Mouse (Mus musculus): ENCODE measurements around the gene Sucnr1.
A peak's percentile ranks its signal among the peaks of the same experiment; 100 is the strongest.
"Not testable (repeated sequence)": the region's sequence is repeated elsewhere in the genome, so short reads cannot be mapped to it uniquely, and the experiment has no call there.

Gene Sucnr1

GRCm38 (mm10) chr3:60081648-60082047 lies at the start of gene Sucnr1:
Gene Sucnr1 (plus strand): TSS chr3:60081869.
- DNase-seq, result peak; percentile 51 to 61

- DNase-seq, result no peak
These were observed 35.3 kb upstream of the Sucnr1 start for GRCm38 (mm10) chr3:60046221-60046913.

GRCm38 (mm10) chr3:60053231-60053927 lies 28.3 kb upstream of the Sucnr1 start:
- no peak for DNase-seq

GRCm38 (mm10) chr3:60053931-60054330 lies 27.7 kb upstream of the Sucnr1 start:
- DNase-seq, result no peak

- DNase-seq, result peak in 1 of 2 experiments; percentile 15
These were observed 25.2 kb upstream of the Sucnr1 start for GRCm38 (mm10) chr3:60056451-60056850.

GRCm38 (mm10) chr3:60057070-60057808 lies 24.4 kb upstream of the Sucnr1 start:
- no peak for DNase-seq

GRCm38 (mm10) chr3:60057809-60058082 lies 23.9 kb upstream of the Sucnr1 start:
- DNase-seq, result no peak

- DNase-seq, result peak; percentile 20 to 34
These were observed 2.7 kb upstream of the Sucnr1 start for GRCm38 (mm10) chr3:60078883-60079415.

GRCm38 (mm10) chr3:60080572-60080971 lies 1.1 kb upstream of the Sucnr1 start:
- peak in 1 of 2 experiments; percentile 37 for DNase-seq

GRCm38 (mm10) chr3:60082746-60083145 lies 1.1 kb downstream of the Sucnr1 start:
- DNase-seq, result no peak

GRCm38 (mm10) chr3:60085729-60086128 lies 4.1 kb downstream of the Sucnr1 start:
- no peak for DNase-seq

- peak; percentile 36 to 51 for DNase-seq
These were observed 9.7 kb downstream of the Sucnr1 start for GRCm38 (mm10) chr3:60091321-60091720.

- DNase-seq, result peak; percentile 47 to 76
These were observed 12.9 kb downstream of the Sucnr1 start for GRCm38 (mm10) chr3:60094386-60095156.

- no peak for DNase-seq
These were observed 15.3 kb downstream of the Sucnr1 start for GRCm38 (mm10) chr3:60096941-60097340.

GRCm38 (mm10) chr3:60097485-60097884 lies 15.8 kb downstream of the Sucnr1 start:
- DNase-seq, result no peak

GRCm38 (mm10) chr3:60098521-60098920 lies 16.9 kb downstream of the Sucnr1 start:
- DNase-seq, result peak in 1 of 2 experiments; percentile 60

- peak in 1 of 2 experiments; percentile 23 for DNase-seq
These were observed 22.9 kb downstream of the Sucnr1 start for GRCm38 (mm10) chr3:60104462-60105109.

GRCm38 (mm10) chr3:60106446-60106845 lies 24.8 kb downstream of the Sucnr1 start:
- not testable (repeated sequence) for DNase-seq

- DNase-seq, result no peak
These were observed 26.1 kb downstream of the Sucnr1 start for GRCm38 (mm10) chr3:60107736-60108135.

- no peak for DNase-seq
These were observed 27.1 kb downstream of the Sucnr1 start for GRCm38 (mm10) chr3:60108815-60109214.

GRCm38 (mm10) chr3:60111135-60111710 lies 29.6 kb downstream of the Sucnr1 start:
- DNase-seq, result no peak

Data from kidney, postnatal 25 days (tissue).